Mouse (Mus musculus) liver, postnatal 0 days (tissue): ENCODE measurements around the gene Tns4.

Experiments used
- CTCF ChIP-seq: sonication (generic); IDR thresholded peaks from 2 replicates; pipeline ENCODE4 v1.5.1; 2016; ENCODE audit warnings: antibody characterized with exemption, low read depth
- EP300 ChIP-seq: IDR thresholded peaks from 2 replicates; pipeline ENCODE4 v1.6.1; 2016; ENCODE audit warnings: antibody characterized with exemption, low read depth, mild to moderate bottlenecking

- TF ChIP-seq CTCF: no peak
- peak; percentile 96 for TF ChIP-seq EP300
These were observed 65.3 kb downstream of the Tns4 start, which contains the start of gene Top2a for GRCm38 (mm10) chr11:99023500-99024467.
